Mouse (Mus musculus): ENCODE data around the gene Chkb. TPM values are rescaled to one million over a fixed set of nuclear protein-coding genes. Genes with fewer than 3 reads are reported as not detected.

The Chkb gene
- total and polyA plus RNA-seq, 3 experiments = 21.1 to 31.8 (median 26.4) TPM

GRCm38 (mm10) chr15:89402471-89402870 lies 27.2 kb downstream of the Chkb start:
- Histone ChIP-seq H3K36me3 (replicated peaks in 1 of 2; ENCODE audit: control insufficient read depth in 1 of 2, insufficient read depth in 1 of 2, low read length in 1 of 2) (no peaks in the 10 kb centered on the region), H3K9me3 (replicated peaks; ENCODE audit: low read length) (peaks cover 5% of the 10 kb centered on the region), H3K4me1 (ENCODE audit: control insufficient read depth in 1 of 2, insufficient read depth in 2 of 2) (no peaks in the 10 kb centered on the region), H3K79me2 (replicated peaks; ENCODE audit: control insufficient read depth, extremely low read depth, insufficient read depth, poor library complexity, severe bottlenecking) (no peaks in the 10 kb centered on the region), H3K4me3 (replicated peaks in 1 of 3; ENCODE audit: low read depth in 2 of 3, low read length in 2 of 3, poor library complexity in 1 of 3) (no peak overlapping the region), H3K27me3 (replicated peaks) (peaks cover 14% of the 10 kb centered on the region), H3K9ac (ENCODE audit: insufficient read depth, low read depth) (no peak overlapping the region), H3K27ac (ENCODE audit: insufficient read depth, low read depth) (no peak overlapping the region), H3K4me2 (ENCODE audit: insufficient read depth, low read depth, poor library complexity, severe bottlenecking) (no peak overlapping the region)
- in situ Hi-C loops (cut with MboI; ENCODE audit: low pct_ligation_motif_present, low pct_unique_long_range_greater_than_20kb, low sequenced_read_pairs) (no loop called here), dilution Hi-C loops (cut with MboI; ENCODE audit: extremely low pct_ligation_motif_present, extremely low pct_unique_long_range_greater_than_20kb, low sequenced_read_pairs) (no loop called here)
- TF ChIP-seq ETS1 (conservative IDR thresholded peaks at IDR 0.05; ENCODE audit: low read depth, low read length) (no peak), UBTF (IDR thresholded peaks at IDR 0.05; ENCODE audit: low read depth, low read length) (no peak), NRF1 (IDR thresholded peaks at IDR 0.05; ENCODE audit: low read depth, low read length) (no peak)
- peak; percentile 4 for DNase-seq (ENCODE audit: extremely low read depth)

DNA sequence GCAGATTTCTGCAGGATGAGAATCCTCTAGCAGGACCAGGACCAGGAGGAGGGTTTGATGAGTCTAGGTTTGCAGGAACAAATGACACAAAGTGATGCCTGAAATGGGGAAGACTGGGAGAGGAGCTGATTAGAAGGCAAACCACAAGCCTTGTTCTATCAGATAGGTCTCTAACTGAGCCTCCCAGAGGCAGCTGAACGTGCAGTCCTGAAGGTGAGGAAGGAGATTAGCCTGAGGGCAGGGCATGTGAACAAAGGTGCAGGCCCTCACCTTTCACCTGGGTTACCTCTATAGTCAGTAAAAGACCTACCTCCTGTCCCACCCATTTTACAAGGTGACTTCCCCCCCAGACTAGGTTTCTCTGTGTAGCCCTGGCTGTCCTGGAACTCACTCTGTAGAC lies 30.0 kb downstream of the Chkb start:
- Histone ChIP-seq H3K4me3 (replicated peaks in 1 of 3; ENCODE audit: low read depth in 2 of 3, low read length in 2 of 3, poor library complexity in 1 of 3) (no peak overlapping the region), H3K4me1 (ENCODE audit: control insufficient read depth in 1 of 2, insufficient read depth in 2 of 2) (no peaks in the 10 kb centered on the region), H3K36me3 (replicated peaks in 1 of 2; ENCODE audit: control insufficient read depth in 1 of 2, insufficient read depth in 1 of 2, low read length in 1 of 2) (no peaks in the 10 kb centered on the region), H3K27ac (ENCODE audit: insufficient read depth, low read depth) (no peak overlapping the region), H3K9ac (ENCODE audit: insufficient read depth, low read depth) (no peak overlapping the region), H3K9me3 (replicated peaks; ENCODE audit: low read length) (no peaks in the 10 kb centered on the region), H3K79me2 (replicated peaks; ENCODE audit: control insufficient read depth, extremely low read depth, insufficient read depth, poor library complexity, severe bottlenecking) (no peaks in the 10 kb centered on the region), H3K4me2 (ENCODE audit: insufficient read depth, low read depth, poor library complexity, severe bottlenecking) (no peak overlapping the region), H3K27me3 (replicated peaks) (peaks cover 23% of the 10 kb centered on the region)
- dilution Hi-C loops (cut with MboI; ENCODE audit: extremely low pct_ligation_motif_present, extremely low pct_unique_long_range_greater_than_20kb, low sequenced_read_pairs) = no loop called here
- DNase-seq (ENCODE audit: extremely low read depth) = no peak
- in situ Hi-C loops (cut with MboI; ENCODE audit: low pct_ligation_motif_present, low pct_unique_long_range_greater_than_20kb, low sequenced_read_pairs) = no loop called here
- no peak for TF ChIP-seq TBP (conservative IDR thresholded peaks at IDR 0.05; ENCODE audit: low read depth, low read length)

GRCm38 (mm10) chr15:89398146-89398545 lies 31.6 kb downstream of the Chkb start:
- in situ Hi-C loops (cut with MboI; ENCODE audit: low pct_ligation_motif_present, low pct_unique_long_range_greater_than_20kb, low sequenced_read_pairs) = no loop called here
- H3K27ac ChIP-seq (ENCODE audit: insufficient read depth, low read depth) = no peak overlapping the region
- no peaks in the 10 kb centered on the region for H3K9me3 ChIP-seq (replicated peaks; ENCODE audit: low read length)
- peaks cover 25% of the 10 kb centered on the region for H3K27me3 ChIP-seq (replicated peaks)
- no peak overlapping the region for H3K4me2 ChIP-seq (ENCODE audit: insufficient read depth, low read depth, poor library complexity, severe bottlenecking)
- no peaks in the 10 kb centered on the region for H3K79me2 ChIP-seq (replicated peaks; ENCODE audit: control insufficient read depth, extremely low read depth, insufficient read depth, poor library complexity, severe bottlenecking)
- H3K4me3 ChIP-seq (replicated peaks in 1 of 3; ENCODE audit: low read depth in 2 of 3, low read length in 2 of 3, poor library complexity in 1 of 3) = no peak overlapping the region
- no peaks in the 10 kb centered on the region for H3K4me1 ChIP-seq (ENCODE audit: control insufficient read depth in 1 of 2, insufficient read depth in 2 of 2)
- dilution Hi-C loops (cut with MboI; ENCODE audit: extremely low pct_ligation_motif_present, extremely low pct_unique_long_range_greater_than_20kb, low sequenced_read_pairs) = no loop called here
- H3K36me3 ChIP-seq (replicated peaks in 1 of 2; ENCODE audit: control insufficient read depth in 1 of 2, insufficient read depth in 1 of 2, low read length in 1 of 2) = no peaks in the 10 kb centered on the region
- H3K9ac ChIP-seq (ENCODE audit: insufficient read depth, low read depth) = no peak overlapping the region
- no peak for TF ChIP-seq JUND (conservative IDR thresholded peaks at IDR 0.05; ENCODE audit: low read depth, low read length)
- TF ChIP-seq TCF12 (IDR thresholded peaks at IDR 0.05; ENCODE audit: low read depth, low read length) = no peak
- no peak for TF ChIP-seq SIN3A (IDR thresholded peaks at IDR 0.05; ENCODE audit: low read length)
- no peak for TF ChIP-seq UBTF (IDR thresholded peaks at IDR 0.05; ENCODE audit: low read depth, low read length)
- no peak for DNase-seq (ENCODE audit: extremely low read depth)

DNA sequence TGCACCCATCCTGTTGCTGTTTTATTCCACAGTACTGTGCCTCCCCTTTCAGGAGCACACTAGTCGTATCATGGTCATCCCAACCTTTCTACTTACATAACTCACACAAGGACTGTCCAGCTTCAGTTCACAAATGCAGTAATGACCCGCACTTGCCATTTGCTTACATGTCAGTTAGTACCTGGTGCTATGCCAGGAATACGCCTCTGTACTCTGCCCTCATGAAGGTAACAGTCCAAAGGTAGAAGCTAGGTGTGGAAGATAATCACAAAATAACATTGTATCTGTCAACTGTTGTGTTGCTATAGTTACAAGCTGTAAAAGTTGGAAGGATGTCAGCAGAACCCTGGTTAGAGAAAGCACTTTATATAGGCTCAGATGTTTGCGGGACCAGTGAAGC lies 32.8 kb downstream of the Chkb start:
- H3K9ac ChIP-seq (ENCODE audit: insufficient read depth, low read depth) = no peak overlapping the region
- no peak for DNase-seq (ENCODE audit: extremely low read depth)
- H3K27me3 ChIP-seq (replicated peaks) = peaks cover 29% of the 10 kb centered on the region
- H3K9me3 ChIP-seq (replicated peaks; ENCODE audit: low read length) = no peaks in the 10 kb centered on the region
- no peak overlapping the region for H3K27ac ChIP-seq (ENCODE audit: insufficient read depth, low read depth)
- H3K36me3 ChIP-seq (replicated peaks in 1 of 2; ENCODE audit: control insufficient read depth in 1 of 2, insufficient read depth in 1 of 2, low read length in 1 of 2) = no peaks in the 10 kb centered on the region
- in situ Hi-C loops (cut with MboI; ENCODE audit: low pct_ligation_motif_present, low pct_unique_long_range_greater_than_20kb, low sequenced_read_pairs) = no loop called here
- H3K4me1 ChIP-seq (ENCODE audit: control insufficient read depth in 1 of 2, insufficient read depth in 2 of 2) = no peaks in the 10 kb centered on the region
- H3K79me2 ChIP-seq (replicated peaks; ENCODE audit: control insufficient read depth, extremely low read depth, insufficient read depth, poor library complexity, severe bottlenecking) = no peaks in the 10 kb centered on the region
- no peak overlapping the region for H3K4me3 ChIP-seq (replicated peaks in 1 of 3; ENCODE audit: low read depth in 2 of 3, low read length in 2 of 3, poor library complexity in 1 of 3)
- H3K4me2 ChIP-seq (ENCODE audit: insufficient read depth, low read depth, poor library complexity, severe bottlenecking) = no peak overlapping the region
- dilution Hi-C loops (cut with MboI; ENCODE audit: extremely low pct_ligation_motif_present, extremely low pct_unique_long_range_greater_than_20kb, low sequenced_read_pairs) = no loop called here
- no peak for TF ChIP-seq TCF12 (IDR thresholded peaks at IDR 0.05; ENCODE audit: low read depth, low read length)
- no peak for TF ChIP-seq MAZ (IDR thresholded peaks at IDR 0.05; ENCODE audit: low read depth, low read length)
- no peak for TF ChIP-seq IRF4 (IDR thresholded peaks at IDR 0.05; ENCODE audit: low read depth, low read length)
- no peak for TF ChIP-seq PAX5 (IDR thresholded peaks at IDR 0.05; ENCODE audit: low read length)

Measured in CH12.LX (cell line).